Mouse (Mus musculus) liver, embryonic 14.5 days (tissue): ENCODE results near the gene Cacnb4.

Source experiments
- CTCF ChIP-seq: IDR thresholded peaks from 2 replicates; pipeline ENCODE4 v1.5.1; 2016; ENCODE audit warnings: antibody characterized with exemption, low read depth, control low read depth
- EP300 ChIP-seq: IDR thresholded peaks from 2 replicates; pipeline ENCODE4 v1.6.1; 2016; ENCODE audit warnings: antibody characterized with exemption, low read depth

- TF ChIP-seq CTCF, result no peak
- TF ChIP-seq EP300, result no peak
These were observed 146.1 kb downstream of the Cacnb4 start for GRCm38 (mm10) chr2:52530521-52530920.
